Mouse (Mus musculus) embryonic facial prominence, embryonic 10.5 days (tissue): Measurements from ENCODE around the gene Pcif1. TPM values are rescaled to one million over a fixed set of nuclear protein-coding genes. Genes with fewer than 3 reads are reported as not detected.

Experiments
- DNase-seq: peaks from one replicate; pipeline ENCODE4 v3.0.0-alpha.2; 2017; ENCODE audit warnings: low spot score
- H3K27ac ChIP-seq: fragments of 300-500 bp; sonication (generic); replicated peaks from 2 replicates; pipeline ENCODE4 v1.5.1; 2016; ENCODE audit warnings: mild to moderate bottlenecking
- H3K27me3 ChIP-seq: fragments of 300-500 bp; sonication (generic); replicated peaks from 2 replicates; pipeline ENCODE4 v1.6.1; 2016; ENCODE audit warnings: low read depth, mild to moderate bottlenecking; ENCODE audit not compliant: poor library complexity, severe bottlenecking
- H3K36me3 ChIP-seq: fragments of 300-500 bp; sonication (generic); replicated peaks from 2 replicates; pipeline ENCODE4 v1.6.1; 2016; ENCODE audit warnings: mild to moderate bottlenecking, moderate library complexity
- H3K4me1 ChIP-seq: fragments of 300-500 bp; sonication (generic); 2 replicates; pipeline ENCODE4 v1.6.1; 2016
- H3K4me3 ChIP-seq: fragments of 300-500 bp; sonication (generic); 2 replicates; pipeline ENCODE4 v1.5.1; 2016; ENCODE audit warnings: mild to moderate bottlenecking, moderate library complexity
- H3K9me3 ChIP-seq: fragments of 300-500 bp; sonication (generic); 2 replicates; pipeline ENCODE4 v1.6.1; 2016; ENCODE audit warnings: mild to moderate bottlenecking
- WGBS: fragments of 180-500 bp; shearing (Covaris S2); methylation state at CpG from one replicate; pipeline ENCODE4 v1.1.7; 2016; 5-methylcytosine and 5-hydroxymethylcytosine counted together
- polyA plus RNA-seq: library from polyadenylated mRNA; unstranded; fragments of >200 nt; fragmentation: Nextera tagmentation; extraction: Ambion mirVana; gene quantifications from 2 replicates; pipeline ENCODE4 v1.2.1, GENCODE M21; 2016

Gene Pcif1
- polyA plus RNA-seq, 1 experiment from 2014 or later: 77.2 TPM

- H3K36me3 ChIP-seq: peaks cover 100% of the 10 kb centered on the region
- H3K27ac ChIP-seq: no peak overlapping the region
- H3K4me3 ChIP-seq: no peak overlapping the region
- WGBS: 94% methylated on average over 2 of the region's 2 CpGs
- no peaks in the 10 kb centered on the region for H3K9me3 ChIP-seq
- no peak for DNase-seq
- H3K27me3 ChIP-seq: no peaks in the 10 kb centered on the region
- H3K4me1 ChIP-seq: no peaks in the 10 kb centered on the region
These were observed 10.9 kb downstream of the Pcif1 start for GRCm38 (mm10) chr2:164889960-164890359.

GRCm38 (mm10) chr2:164890411-164891049 lies 11.4 kb downstream of the Pcif1 start:
- no peak for DNase-seq
- Histone ChIP-seq H3K9me3 (no peaks in the 10 kb centered on the region), H3K27ac (no peak overlapping the region), H3K4me1 (no peaks in the 10 kb centered on the region), H3K4me3 (no peak overlapping the region), H3K27me3 (no peaks in the 10 kb centered on the region), H3K36me3 (peaks cover 100% of the 10 kb centered on the region)
- 95% methylated on average over 24 of the region's 24 CpGs for WGBS

GRCm38 (mm10) chr2:164891056-164891834 lies 12.1 kb downstream of the Pcif1 start:
- Histone ChIP-seq H3K27me3 (no peaks in the 10 kb centered on the region), H3K27ac (no peak overlapping the region), H3K4me1 (no peaks in the 10 kb centered on the region), H3K9me3 (no peaks in the 10 kb centered on the region), H3K36me3 (peaks cover 100% of the 10 kb centered on the region), H3K4me3 (no peak overlapping the region)
- WGBS: 89% methylated on average over 13 of the region's 13 CpGs
- no peak for DNase-seq

- H3K4me3 ChIP-seq: no peak overlapping the region
- H3K36me3 ChIP-seq: peaks cover 100% of the 10 kb centered on the region
- H3K9me3 ChIP-seq: no peaks in the 10 kb centered on the region
- H3K4me1 ChIP-seq: no peaks in the 10 kb centered on the region
- no peak for DNase-seq
- WGBS: 92% methylated on average over 15 of the region's 15 CpGs
- H3K27me3 ChIP-seq: no peaks in the 10 kb centered on the region
- no peak overlapping the region for H3K27ac ChIP-seq
These were observed 13.0 kb downstream of the Pcif1 start for GRCm38 (mm10) chr2:164891908-164892695.

GRCm38 (mm10) chr2:164892696-164893216 lies 13.7 kb downstream of the Pcif1 start:
- Histone ChIP-seq H3K4me1 (no peaks in the 10 kb centered on the region), H3K4me3 (no peak overlapping the region), H3K27ac (no peak overlapping the region), H3K27me3 (no peaks in the 10 kb centered on the region), H3K9me3 (no peaks in the 10 kb centered on the region), H3K36me3 (peaks cover 100% of the 10 kb centered on the region)
- no peak for DNase-seq
- 93% methylated on average over 6 of the region's 6 CpGs for WGBS

- Histone ChIP-seq H3K27ac (no peak overlapping the region), H3K4me1 (no peaks in the 10 kb centered on the region), H3K4me3 (no peak overlapping the region), H3K9me3 (no peaks in the 10 kb centered on the region), H3K27me3 (no peaks in the 10 kb centered on the region), H3K36me3 (peaks cover 100% of the 10 kb centered on the region)
- 66% methylated on average over 5 of the region's 5 CpGs for WGBS
- no peak for DNase-seq
These were observed 14.9 kb downstream of the Pcif1 start for GRCm38 (mm10) chr2:164894048-164894447.

GRCm38 (mm10) chr2:164894644-164895043 lies 15.5 kb downstream of the Pcif1 start:
- no peak for DNase-seq
- peaks cover 100% of the 10 kb centered on the region for H3K36me3 ChIP-seq
- H3K27me3 ChIP-seq: no peaks in the 10 kb centered on the region
- no peaks in the 10 kb centered on the region for H3K9me3 ChIP-seq
- no peaks in the 10 kb centered on the region for H3K4me1 ChIP-seq
- 88% methylated on average over 1 of the region's 1 CpGs for WGBS
- H3K4me3 ChIP-seq: no peak overlapping the region
- no peak overlapping the region for H3K27ac ChIP-seq

GRCm38 (mm10) chr2:164895885-164896284 lies 16.8 kb downstream of the Pcif1 start:
- Histone ChIP-seq H3K4me3 (no peak overlapping the region), H3K27ac (no peak overlapping the region), H3K4me1 (no peaks in the 10 kb centered on the region), H3K27me3 (no peaks in the 10 kb centered on the region), H3K9me3 (no peaks in the 10 kb centered on the region), H3K36me3 (peaks cover 100% of the 10 kb centered on the region)
- WGBS: 94% methylated on average over 6 of the region's 6 CpGs
- no peak for DNase-seq

- no peak overlapping the region for H3K27ac ChIP-seq
- peaks cover 100% of the 10 kb centered on the region for H3K36me3 ChIP-seq
- H3K4me3 ChIP-seq: no peak overlapping the region
- WGBS: 92% methylated on average over 7 of the region's 7 CpGs
- no peak for DNase-seq
- H3K27me3 ChIP-seq: no peaks in the 10 kb centered on the region
- no peaks in the 10 kb centered on the region for H3K9me3 ChIP-seq
- no peaks in the 10 kb centered on the region for H3K4me1 ChIP-seq
These were observed 18.9 kb downstream of the Pcif1 start for GRCm38 (mm10) chr2:164898008-164898407.

- peaks cover 100% of the 10 kb centered on the region for H3K36me3 ChIP-seq
- H3K9me3 ChIP-seq: no peaks in the 10 kb centered on the region
- 94% methylated on average over 15 of the region's 15 CpGs for WGBS
- no peak overlapping the region for H3K4me3 ChIP-seq
- no peak overlapping the region for H3K27ac ChIP-seq
- no peaks in the 10 kb centered on the region for H3K27me3 ChIP-seq
- H3K4me1 ChIP-seq: no peaks in the 10 kb centered on the region
- no peak for DNase-seq
These were observed 19.9 kb downstream of the Pcif1 start for GRCm38 (mm10) chr2:164899034-164899433.

- 91% methylated on average over 16 of the region's 16 CpGs for WGBS
- Histone ChIP-seq H3K36me3 (peaks cover 100% of the 10 kb centered on the region), H3K4me3 (no peak overlapping the region), H3K4me1 (no peaks in the 10 kb centered on the region), H3K27ac (no peak overlapping the region), H3K9me3 (no peaks in the 10 kb centered on the region), H3K27me3 (no peaks in the 10 kb centered on the region)
- no peak for DNase-seq
These were observed 20.8 kb downstream of the Pcif1 start for GRCm38 (mm10) chr2:164899723-164900459.

GRCm38 (mm10) chr2:164901380-164901779 lies 22.3 kb downstream of the Pcif1 start:
- H3K27me3 ChIP-seq: no peaks in the 10 kb centered on the region
- H3K4me3 ChIP-seq: no peak overlapping the region
- H3K36me3 ChIP-seq: peaks cover 100% of the 10 kb centered on the region
- no peaks in the 10 kb centered on the region for H3K4me1 ChIP-seq
- H3K27ac ChIP-seq: no peak overlapping the region
- DNase-seq: no peak
- peaks cover 6% of the 10 kb centered on the region; the same call in 1 of the 2 replicates for H3K9me3 ChIP-seq
- WGBS: 91% methylated on average over 13 of the region's 13 CpGs
